Mouse (Mus musculus): Measurements from ENCODE around the gene Efcab1.

The Efcab1 gene

DNA sequence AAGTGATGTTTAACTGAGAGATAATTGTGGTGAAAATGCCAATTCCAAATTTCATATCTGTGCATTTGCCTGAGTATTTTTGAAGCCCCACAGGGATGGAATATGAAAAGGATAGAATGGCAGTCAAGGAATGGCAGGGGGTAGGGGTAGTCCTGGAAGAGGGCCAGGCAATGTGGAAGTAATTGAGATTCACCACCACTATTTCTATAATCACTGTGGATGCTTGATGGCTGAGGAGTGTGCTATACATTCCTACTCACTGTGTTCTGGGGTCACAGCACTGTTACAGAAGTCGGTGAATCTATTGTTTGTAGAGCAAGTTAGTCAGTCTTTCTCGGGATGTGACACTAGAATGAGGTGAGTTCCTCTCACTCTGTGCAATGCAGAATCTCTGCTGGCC is 108.3 kb downstream of the Efcab1 start:
- DNase-seq (ENCODE audit: low spot score), result no peak

Data from ovary, postnatal 14 days (tissue).